Mouse (Mus musculus) liver, embryonic 14.5 days (tissue): ENCODE results near the gene Exoc3l. TPM values are rescaled to one million over a fixed set of nuclear protein-coding genes. Genes with fewer than 3 reads are reported as not detected.

Source experiments
- ATAC-seq: fragments of 200-750 bp; cut with Nextera tagmentation; 2 replicates; pipeline ENCODE4 v1.8.0; 2017; ENCODE audit warnings: moderate number of reproducible peaks, mild to moderate bottlenecking, moderate library complexity; ENCODE audit not compliant: insufficient read depth
- DNase-seq, 3 experiments: peaks; one replicate each; pipeline ENCODE4 v3.0.0-alpha.2; 2012 to 2013; ENCODE audit warnings: low read depth in 3 of 3, low spot score in 3 of 3
- H3K27ac ChIP-seq: fragments of 300-500 bp; sonication (generic); 2 replicates; pipeline ENCODE4 v1.5.1; 2014; ENCODE audit warnings: moderate library complexity, mild to moderate bottlenecking, control low read depth, inconsistent platforms
- H3K27me3 ChIP-seq: fragments of 300-500 bp; sonication (generic); 2 replicates; pipeline ENCODE4 v1.6.1; 2014; ENCODE audit warnings: mild to moderate bottlenecking, low read length, moderate library complexity; ENCODE audit not compliant: control insufficient read depth, insufficient read depth
- H3K36me3 ChIP-seq: fragments of 300-500 bp; sonication (generic); replicated peaks from 2 replicates; pipeline ENCODE4 v1.6.1; 2014; ENCODE audit warnings: low read depth; ENCODE audit not compliant: control insufficient read depth, insufficient read depth
- H3K4me1 ChIP-seq, 2 experiments: fragments of 200-500 bp in 1 of 2; fragments of 300-500 bp in 1 of 2; sonication (generic) in 1 of 2; replicated peaks; 2 replicates each; pipeline ENCODE4 v1.6.1; 2012 to 2014; ENCODE audit warnings: antibody characterized with exemption in 1 of 2, inconsistent platforms in 1 of 2, low read length in 1 of 2; ENCODE audit not compliant: control insufficient read depth in 2 of 2, insufficient read depth in 2 of 2
- H3K4me2 ChIP-seq: fragments of 300-500 bp; sonication (generic); 2 replicates; pipeline ENCODE4 v1.6.1; 2014; ENCODE audit warnings: low read depth, mild to moderate bottlenecking, control low read depth, moderate library complexity
- H3K4me3 ChIP-seq, 2 experiments: fragments of 200-500 bp in 1 of 2; fragments of 300-500 bp in 1 of 2; sonication (generic) in 1 of 2; 2 replicates each; pipeline ENCODE4 v1.5.1; 2012 to 2014; ENCODE audit warnings: low read depth in 2 of 2, low read length in 2 of 2, mild to moderate bottlenecking in 2 of 2, control low read depth in 1 of 2, inconsistent platforms in 1 of 2, moderate library complexity in 1 of 2; ENCODE audit not compliant: insufficient read depth in 1 of 2
- H3K9ac ChIP-seq: fragments of 300-500 bp; sonication (generic); replicated peaks from 2 replicates; pipeline ENCODE4 v1.6.1; 2014; ENCODE audit warnings: mild to moderate bottlenecking, control low read depth, moderate library complexity
- H3K9me3 ChIP-seq: fragments of 300-500 bp; sonication (generic); 2 replicates; pipeline ENCODE4 v1.6.1; 2016; ENCODE audit warnings: low read length, mixed read lengths; ENCODE audit not compliant: control insufficient read depth
- CTCF ChIP-seq: IDR thresholded peaks from 2 replicates; pipeline ENCODE4 v1.5.1; 2016; ENCODE audit warnings: antibody characterized with exemption, low read depth, control low read depth
- EP300 ChIP-seq: IDR thresholded peaks from 2 replicates; pipeline ENCODE4 v1.6.1; 2016; ENCODE audit warnings: antibody characterized with exemption, low read depth
- WGBS: fragments of 180-500 bp; shearing (Covaris S2); extraction: QIAGEN DNeasy Blood & Tissue Kit; methylation state at CpG from one replicate; pipeline ENCODE4 v1.1.7; 2014; ENCODE audit not compliant: insufficient replicate concordance; 5-methylcytosine and 5-hydroxymethylcytosine counted together
- microRNA counts: library from miRNA; unstranded; fragments of <30 nt; microRNA quantifications from one replicate; lab custom pipeline; 2016
- microRNA-seq: library from miRNA; unstranded; fragments of <30 nt; microRNA quantifications from one replicate; pipeline ENCODE4, GENCODE M21; 2016
- polyA plus RNA-seq, 2 experiments: library from polyadenylated mRNA; depleted of rRNA in 1 of 2; stranded (reverse) in 1 of 2; unstranded in 1 of 2; fragments of >200 nt; fragmentation: Nextera tagmentation in 1 of 2; extraction: Ambion mirVana in 1 of 2; gene quantifications; 2 replicates each; pipeline versions ENCODE4 v1.2.1 to v1.2.3; 2012 to 2014

The Exoc3l gene
- polyA plus RNA-seq, 2 experiments = 4.5 to 6.5 TPM

DNA sequence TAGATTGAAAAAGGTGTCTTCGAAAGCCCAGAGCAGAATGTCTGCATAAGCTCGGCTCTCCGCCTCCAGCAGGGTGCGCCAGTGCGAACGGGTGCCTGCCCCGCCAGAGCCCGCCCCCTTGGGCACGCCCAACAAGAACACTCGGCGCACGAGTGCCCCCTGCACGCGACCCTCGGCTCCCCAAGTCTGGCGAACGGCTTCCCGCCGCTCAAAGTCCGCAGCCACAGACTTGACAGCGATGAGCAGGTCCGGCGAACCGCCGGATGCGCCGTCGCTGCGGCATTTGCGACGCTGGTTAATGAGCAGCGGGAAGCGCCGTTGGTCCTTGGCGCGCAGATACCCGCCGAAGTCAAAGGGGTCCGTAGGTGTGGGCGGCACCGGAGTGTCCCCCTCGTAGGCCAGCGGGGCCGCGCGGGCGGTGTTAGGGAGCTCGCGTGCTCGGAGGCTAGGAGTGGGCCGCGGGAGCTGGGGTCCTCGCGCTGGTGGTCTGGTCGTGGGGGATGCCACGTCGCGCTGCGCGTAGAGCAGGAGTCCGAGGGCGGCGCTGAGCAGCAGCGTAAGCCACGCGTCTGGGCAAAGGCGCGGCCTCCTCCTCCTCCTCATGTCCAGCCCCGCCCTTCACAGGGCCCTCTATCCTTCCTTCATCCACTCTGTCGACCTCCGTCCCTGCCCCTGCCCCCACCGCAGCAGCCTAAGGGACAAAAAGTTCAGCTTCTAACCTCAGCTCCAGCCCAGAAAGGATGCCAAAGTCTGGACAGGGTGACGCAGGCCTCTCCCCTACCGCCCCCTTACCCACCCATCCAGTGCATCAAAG, 41.5 kb downstream of the Exoc3l start:
- peaks cover 10% of the 10 kb centered on the region for H3K27me3 ChIP-seq
- peak overlapping the region; percentile 100 for H3K4me2 ChIP-seq
- H3K9ac ChIP-seq = peak overlapping the region; percentile 71
- ATAC-seq = peak; percentile 96
- H3K36me3 ChIP-seq = peaks cover 24% of the 10 kb centered on the region
- peaks cover 13 to 15% of the 10 kb centered on the region in 2 experiments for H3K4me1 ChIP-seq
- WGBS = under 1% methylated on average over 68 of the region's 74 CpGs
- peak overlapping the region; percentile 62 to 82 for H3K4me3 ChIP-seq
- peak; percentile 68 to 72 (median 70) for DNase-seq
- TF ChIP-seq CTCF (peak; percentile 93), EP300 (no peak)
- no peaks in the 10 kb centered on the region for H3K9me3 ChIP-seq
- H3K27ac ChIP-seq = peak overlapping the region; percentile 71

GRCm38 (mm10) chr8:105253766-105254151, 42.1 kb downstream of the Exoc3l start:
- H3K4me2 ChIP-seq = peak overlapping the region; percentile 100
- peaks cover 29% of the 10 kb centered on the region for H3K36me3 ChIP-seq
- no peaks in the 10 kb centered on the region for H3K9me3 ChIP-seq
- DNase-seq = no peak
- peaks cover 13 to 15% of the 10 kb centered on the region in 2 experiments for H3K4me1 ChIP-seq
- WGBS = 57% methylated on average over 20 of the region's 20 CpGs
- peaks cover 4% of the 10 kb centered on the region for H3K27me3 ChIP-seq
- H3K27ac ChIP-seq = no peak overlapping the region
- H3K9ac ChIP-seq = no peak overlapping the region; the same call in 1 of the 2 replicates
- no peak for ATAC-seq
- no peak for TF ChIP-seq CTCF
- no peak for TF ChIP-seq EP300
- H3K4me3 ChIP-seq = peak overlapping the region; percentile 62 to 82; a peak in 2 of 4 replicates

DNA sequence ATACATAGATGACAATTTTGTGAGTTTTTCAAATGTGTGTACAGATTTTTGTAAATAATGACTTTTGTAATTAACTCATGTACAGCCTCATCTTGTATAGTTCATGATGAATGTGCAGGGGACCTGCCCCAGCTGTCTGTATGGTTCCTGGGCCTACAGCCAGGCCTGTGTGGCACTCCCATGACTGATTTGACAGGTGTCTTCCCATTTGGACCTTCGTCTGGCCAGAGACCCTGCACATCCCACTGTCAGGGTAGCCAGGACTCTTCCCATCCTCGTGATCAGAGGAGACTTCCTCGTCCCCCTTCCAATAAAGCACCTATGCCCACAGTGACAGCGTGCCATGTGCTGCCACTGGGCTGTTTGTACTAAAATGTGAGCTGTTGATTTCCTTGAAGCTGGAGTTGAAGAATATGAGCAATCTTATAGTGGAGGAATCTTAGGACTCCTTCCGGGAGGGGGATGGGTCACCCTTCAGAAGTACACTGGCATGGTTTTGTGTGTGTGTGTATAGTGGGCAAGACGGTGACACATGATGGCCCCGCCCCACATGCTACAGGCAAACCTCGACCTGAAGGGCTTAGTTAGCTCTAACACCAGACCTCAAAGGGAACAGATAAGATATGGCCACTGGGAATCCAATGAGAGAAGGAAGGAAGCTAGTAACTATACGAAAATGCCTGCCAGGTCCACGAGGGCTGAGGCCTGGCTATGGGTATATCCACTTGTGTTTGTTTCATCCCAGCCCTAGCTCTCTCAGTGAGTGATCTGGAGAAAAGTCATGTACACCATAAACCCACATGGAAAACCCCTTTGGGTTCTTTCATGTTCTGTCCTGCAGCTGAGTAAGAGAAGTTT, 43.0 kb downstream of the Exoc3l start:
- TF ChIP-seq EP300 = no peak
- TF ChIP-seq CTCF = no peak
- H3K4me2 ChIP-seq = no peak overlapping the region
- H3K9me3 ChIP-seq = no peaks in the 10 kb centered on the region
- peaks cover 33% of the 10 kb centered on the region for H3K36me3 ChIP-seq
- no peak overlapping the region for H3K4me3 ChIP-seq
- ATAC-seq (no peak), DNase-seq (no peak)
- no peak overlapping the region for H3K9ac ChIP-seq
- no peak overlapping the region for H3K27ac ChIP-seq
- peaks cover 13 to 15% of the 10 kb centered on the region in 2 experiments for H3K4me1 ChIP-seq
- 58% methylated on average over 10 of the region's 10 CpGs for WGBS
- no peaks in the 10 kb centered on the region for H3K27me3 ChIP-seq

- Histone ChIP-seq H3K36me3 (peaks cover 36% of the 10 kb centered on the region), H3K27me3 (no peaks in the 10 kb centered on the region), H3K4me3 (no peak overlapping the region), H3K4me1 (peaks cover 13 to 15% of the 10 kb centered on the region in 2 experiments), H3K4me2 (no peak overlapping the region), H3K27ac (no peak overlapping the region), H3K9me3 (no peaks in the 10 kb centered on the region), H3K9ac (no peak overlapping the region)
- no peak for DNase-seq
- no peak for ATAC-seq
- 80% methylated on average over 6 of the region's 6 CpGs for WGBS
- TF ChIP-seq CTCF = no peak
- no peak for TF ChIP-seq EP300
Observed at GRCm38 (mm10) chr8:105251954-105252353, 43.9 kb downstream of the Exoc3l start.

DNA sequence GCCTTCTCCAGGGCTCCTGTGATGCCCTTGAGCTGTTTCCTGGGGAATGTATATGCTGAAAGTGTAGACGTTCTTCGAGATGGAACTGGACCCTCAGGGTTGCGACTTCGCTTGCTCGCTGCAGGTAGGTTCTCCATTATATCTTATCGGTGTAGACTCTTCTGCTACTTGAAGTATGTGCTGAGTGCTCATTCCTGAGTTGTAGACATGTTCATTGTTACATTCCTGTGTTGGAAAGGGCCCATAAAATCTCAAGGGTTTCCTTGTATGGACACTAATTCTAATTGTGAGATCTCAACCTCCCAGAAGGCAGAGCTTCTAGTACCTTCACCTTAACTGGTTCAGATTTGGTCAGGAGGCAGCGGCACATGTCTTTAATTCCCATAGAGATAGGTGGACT, 54.9 kb downstream of the Exoc3l start:
- Histone ChIP-seq H3K9ac (no peak overlapping the region), H3K27ac (no peak overlapping the region), H3K27me3 (no peaks in the 10 kb centered on the region), H3K4me1 (0 out of 4 replicates have a peak, but pooled peaks cover 0 to 2% of the 10 kb centered on the region in 2 experiments), H3K4me2 (no peak overlapping the region), H3K9me3 (no peaks in the 10 kb centered on the region), H3K36me3 (peaks cover 17% of the 10 kb centered on the region), H3K4me3 (no peak overlapping the region)
- ATAC-seq (no peak), DNase-seq (no peak)
- 85% methylated on average over 7 of the region's 7 CpGs for WGBS
- TF ChIP-seq EP300 = no peak
- TF ChIP-seq CTCF = no peak

MicroRNA genes within 50 kb of the gene (microRNA counts, 519-probe panel; counts per million panel counts)
- 69.9 counts per million for microRNA mmu-miR-328 (lab: Ali Mortazavi, UCI)

Small RNA genes lying within 50 kb of the gene (microRNA-seq; reads per million reads assigned to microRNA genes)
- gene Gm27320 (not detected), gene Mir328 (373 reads per million, percentile 62 among the genes with 10 or more reads in this experiment)

Other genes starting within 250 kb of the Exoc3l start
- gene Ces3a, start 247.5 kb downstream of the Exoc3l start, polyA plus RNA-seq (2012; rRNA removed) = 0.18 and 0.22 TPM in 2 replicates
- 0.14 and 0.23 TPM in 2 replicates for gene Ces3a, start 247.5 kb downstream of the Exoc3l start, polyA plus RNA-seq (2014; fragmentation: Nextera tagmentation; extraction: Ambion mirVana)
- not detected in 2 replicates for gene Ces3b, start 212.3 kb downstream of the Exoc3l start, polyA plus RNA-seq (2012; rRNA removed)
- not detected in 2 replicates for gene Ces3b, start 212.3 kb downstream of the Exoc3l start, polyA plus RNA-seq (2014; fragmentation: Nextera tagmentation; extraction: Ambion mirVana)
- not detected in 2 replicates for gene Ces4a, start 164.3 kb downstream of the Exoc3l start, polyA plus RNA-seq (2012; rRNA removed)
- gene Ces4a, start 164.3 kb downstream of the Exoc3l start, polyA plus RNA-seq (2014; fragmentation: Nextera tagmentation; extraction: Ambion mirVana) = not detected in 2 replicates
- 3.6 and 5.8 TPM in 2 replicates for gene Cbfb, start 125.4 kb downstream of the Exoc3l start, polyA plus RNA-seq (2012; rRNA removed)
- gene Cbfb, start 125.4 kb downstream of the Exoc3l start, polyA plus RNA-seq (2014; fragmentation: Nextera tagmentation; extraction: Ambion mirVana) = 7.5 and 7.8 TPM in 2 replicates
- 10.7 and 11.9 TPM in 2 replicates for gene D230025D16Rik, start 71.0 kb downstream of the Exoc3l start, polyA plus RNA-seq (2012; rRNA removed)
- 14.7 and 16.7 TPM in 2 replicates for gene D230025D16Rik, start 71.0 kb downstream of the Exoc3l start, polyA plus RNA-seq (2014; fragmentation: Nextera tagmentation; extraction: Ambion mirVana)
- gene B3gnt9, start 40.9 kb downstream of the Exoc3l start, polyA plus RNA-seq (2012; rRNA removed) = 1.6 and 1.7 TPM in 2 replicates
- gene B3gnt9, start 40.9 kb downstream of the Exoc3l start, polyA plus RNA-seq (2014; fragmentation: Nextera tagmentation; extraction: Ambion mirVana) = 2.3 and 3.1 TPM in 2 replicates
- 5.5 and 6.0 TPM in 2 replicates for gene Tradd, start 31.5 kb downstream of the Exoc3l start, polyA plus RNA-seq (2012; rRNA removed)
- gene Tradd, start 31.5 kb downstream of the Exoc3l start, polyA plus RNA-seq (2014; fragmentation: Nextera tagmentation; extraction: Ambion mirVana) = 11.5 and 15.8 TPM in 2 replicates
- 1.0 and 1.3 TPM in 2 replicates for gene Fbxl8, start 31.5 kb downstream of the Exoc3l start, polyA plus RNA-seq (2012; rRNA removed)
- gene Fbxl8, start 31.5 kb downstream of the Exoc3l start, polyA plus RNA-seq (2014; fragmentation: Nextera tagmentation; extraction: Ambion mirVana) = 0.75 and 0.83 TPM in 2 replicates
- gene Hsf4, start 26.3 kb downstream of the Exoc3l start, polyA plus RNA-seq (2012; rRNA removed) = 0.03 TPM in 1 of 2 replicates, not detected in the other
- 0.08 TPM in 1 of 2 replicates, not detected in the other for gene Hsf4, start 26.3 kb downstream of the Exoc3l start, polyA plus RNA-seq (2014; fragmentation: Nextera tagmentation; extraction: Ambion mirVana)
- 0.02 and 0.03 TPM in 2 replicates for gene Nol3, start 20.0 kb downstream of the Exoc3l start, polyA plus RNA-seq (2012; rRNA removed)
- not detected in 2 replicates for gene Nol3, start 20.0 kb downstream of the Exoc3l start, polyA plus RNA-seq (2014; fragmentation: Nextera tagmentation; extraction: Ambion mirVana)
- gene 4931428F04Rik, start 6.2 kb downstream of the Exoc3l start, polyA plus RNA-seq (2012; rRNA removed) = 1.3 and 1.6 TPM in 2 replicates
- 0.48 and 0.62 TPM in 2 replicates for gene 4931428F04Rik, start 6.2 kb downstream of the Exoc3l start, polyA plus RNA-seq (2014; fragmentation: Nextera tagmentation; extraction: Ambion mirVana)
- gene E2f4, start 1.6 kb upstream of the Exoc3l start, polyA plus RNA-seq (2012; rRNA removed) = 275 and 297 TPM in 2 replicates
- gene E2f4, start 1.6 kb upstream of the Exoc3l start, polyA plus RNA-seq (2014; fragmentation: Nextera tagmentation; extraction: Ambion mirVana) = 206 and 227 TPM in 2 replicates
- gene Elmo3, start 9.5 kb upstream of the Exoc3l start, polyA plus RNA-seq (2012; rRNA removed) = 3.6 and 4.2 TPM in 2 replicates
- gene Elmo3, start 9.5 kb upstream of the Exoc3l start, polyA plus RNA-seq (2014; fragmentation: Nextera tagmentation; extraction: Ambion mirVana) = 2.5 and 2.8 TPM in 2 replicates
- 10.4 and 12.1 TPM in 2 replicates for gene Lrrc29, start 30.2 kb upstream of the Exoc3l start, polyA plus RNA-seq (2012; rRNA removed)
- 9.1 and 11.4 TPM in 2 replicates for gene Lrrc29, start 30.2 kb upstream of the Exoc3l start, polyA plus RNA-seq (2014; fragmentation: Nextera tagmentation; extraction: Ambion mirVana)
- 59.1 and 66.5 TPM in 2 replicates for gene Tmem208, start 30.3 kb upstream of the Exoc3l start, polyA plus RNA-seq (2012; rRNA removed)
- 103 and 107 TPM in 2 replicates for gene Tmem208, start 30.3 kb upstream of the Exoc3l start, polyA plus RNA-seq (2014; fragmentation: Nextera tagmentation; extraction: Ambion mirVana)
- 3.4 and 4.4 TPM in 2 replicates for gene Fhod1, start 51.9 kb upstream of the Exoc3l start, polyA plus RNA-seq (2012; rRNA removed)
- gene Fhod1, start 51.9 kb upstream of the Exoc3l start, polyA plus RNA-seq (2014; fragmentation: Nextera tagmentation; extraction: Ambion mirVana) = 0.42 and 0.82 TPM in 2 replicates
- 0.87 and 0.90 TPM in 2 replicates for gene Slc9a5, start 52.7 kb upstream of the Exoc3l start, polyA plus RNA-seq (2012; rRNA removed)
- gene Slc9a5, start 52.7 kb upstream of the Exoc3l start, polyA plus RNA-seq (2014; fragmentation: Nextera tagmentation; extraction: Ambion mirVana) = 0.08 and 0.14 TPM in 2 replicates
- gene Plekhg4, start 77.2 kb upstream of the Exoc3l start, polyA plus RNA-seq (2012; rRNA removed) = 0.08 TPM in 2 replicates
- 0.06 TPM in 2 replicates for gene Plekhg4, start 77.2 kb upstream of the Exoc3l start, polyA plus RNA-seq (2014; fragmentation: Nextera tagmentation; extraction: Ambion mirVana)
- not detected in 2 replicates for gene Kctd19, start 117.4 kb upstream of the Exoc3l start, polyA plus RNA-seq (2012; rRNA removed)
- not detected in 2 replicates for gene Kctd19, start 117.4 kb upstream of the Exoc3l start, polyA plus RNA-seq (2014; fragmentation: Nextera tagmentation; extraction: Ambion mirVana)
- gene Lrrc36, start 117.5 kb upstream of the Exoc3l start, polyA plus RNA-seq (2012; rRNA removed) = 0.04 and 0.09 TPM in 2 replicates
- gene Lrrc36, start 117.5 kb upstream of the Exoc3l start, polyA plus RNA-seq (2014; fragmentation: Nextera tagmentation; extraction: Ambion mirVana) = 0.08 and 0.10 TPM in 2 replicates
- gene Tppp3, start 175.4 kb upstream of the Exoc3l start, polyA plus RNA-seq (2012; rRNA removed) = 0.49 and 0.60 TPM in 2 replicates
- 0.49 and 0.63 TPM in 2 replicates for gene Tppp3, start 175.4 kb upstream of the Exoc3l start, polyA plus RNA-seq (2014; fragmentation: Nextera tagmentation; extraction: Ambion mirVana)
- gene Zdhhc1, start 200.8 kb upstream of the Exoc3l start, polyA plus RNA-seq (2012; rRNA removed) = 2.2 and 2.4 TPM in 2 replicates
- 0.90 and 1.2 TPM in 2 replicates for gene Zdhhc1, start 200.8 kb upstream of the Exoc3l start, polyA plus RNA-seq (2014; fragmentation: Nextera tagmentation; extraction: Ambion mirVana)
- gene Hsd11b2, start 222.7 kb upstream of the Exoc3l start, polyA plus RNA-seq (2012; rRNA removed) = 1.1 TPM in 2 replicates
- gene Hsd11b2, start 222.7 kb upstream of the Exoc3l start, polyA plus RNA-seq (2014; fragmentation: Nextera tagmentation; extraction: Ambion mirVana) = 0.42 and 0.99 TPM in 2 replicates